Mouse (Mus musculus) thymus, adult 2 months (tissue): ENCODE measurements around the gene Fkbp14.

Experiments used
- CTCF ChIP-seq: fragments of 200-500 bp; IDR thresholded peaks from 2 replicates; pipeline ENCODE4 v1.5.1; 2012; ENCODE audit warnings: mild to moderate bottlenecking, control low read depth, low read length, moderate library complexity, borderline replicate concordance; ENCODE audit not compliant: control insufficient read depth, poor library complexity, insufficient read depth; ENCODE audit errors: extremely low read depth
- POLR2A ChIP-seq: fragments of 200-500 bp; IDR thresholded peaks from 2 replicates; pipeline ENCODE4 v1.6.1; 2012; ENCODE audit warnings: mild to moderate bottlenecking, low read length, control low read depth, moderate library complexity; ENCODE audit not compliant: control insufficient read depth, poor library complexity, insufficient read depth; ENCODE audit errors: extremely low read depth

DNA sequence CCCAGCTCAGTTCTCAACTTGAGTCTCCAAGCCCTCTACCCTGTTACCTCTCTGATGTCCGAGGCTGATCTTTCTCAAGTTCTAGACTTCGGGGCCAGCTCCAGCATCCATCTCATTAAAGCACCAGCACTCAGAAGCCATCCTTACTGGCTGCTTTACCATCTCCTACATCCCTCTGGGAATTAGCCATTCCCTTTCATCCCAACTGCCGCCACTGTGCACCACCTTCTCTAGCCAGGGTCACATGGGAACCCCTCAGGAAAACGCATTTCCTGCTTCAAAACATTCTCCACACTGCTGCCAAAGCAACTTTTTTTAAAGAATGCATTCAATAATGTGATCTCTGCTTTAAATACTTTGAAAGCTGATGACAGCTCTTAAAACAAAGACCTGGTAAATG, 47.8 kb downstream of the Fkbp14 start:
- no peak for TF ChIP-seq CTCF
- no peak for TF ChIP-seq POLR2A
